Mouse (Mus musculus) ovary, adult 18-20 months (tissue): Measurements from ENCODE around the gene Cox6a1.

Source experiments
- DNase-seq: peaks from one replicate; pipeline ENCODE4 v3.0.0; 2022; ENCODE audit warnings: low spot score, mixed read lengths

The Cox6a1 gene

GRCm38 (mm10) chr5:115300792-115301614 is 47.8 kb downstream of the Cox6a1 start, which contains the start of gene Dynll1:
Dynll1 (minus strand) TSS chr5:115300999.
- peak; percentile 97 for DNase-seq

GRCm38 (mm10) chr5:115300035-115300744 is 48.6 kb downstream of the Cox6a1 start:
- DNase-seq, result peak; percentile 61

- no peak for DNase-seq
Observed at GRCm38 (mm10) chr5:115296347-115296746, 52.4 kb downstream of the Cox6a1 start.
